Mouse (Mus musculus) embryonic facial prominence, embryonic 12.5 days (tissue): ENCODE results near the gene Smyd3. TPM values are rescaled to one million over a fixed set of nuclear protein-coding genes. Genes with fewer than 3 reads are reported as not detected.

ENCODE experiments used
- ATAC-seq: fragments of 200-750 bp; cut with Nextera tagmentation; 2 replicates; pipeline ENCODE4 v1.8.0; 2017; ENCODE audit not compliant: insufficient number of reproducible peaks, insufficient read depth, low FRiP score, low TSS enrichment
- H3K27ac ChIP-seq: fragments of 300-500 bp; sonication (generic); 2 replicates; pipeline ENCODE4 v1.5.1; 2016; ENCODE audit warnings: mild to moderate bottlenecking
- H3K27me3 ChIP-seq: fragments of 300-500 bp; sonication (generic); 2 replicates; pipeline ENCODE4 v1.6.1; 2016; ENCODE audit warnings: mild to moderate bottlenecking, moderate library complexity
- H3K36me3 ChIP-seq: fragments of 300-500 bp; sonication (generic); 2 replicates; pipeline ENCODE4 v1.6.1; 2016; ENCODE audit warnings: mild to moderate bottlenecking
- H3K4me1 ChIP-seq: fragments of 300-500 bp; sonication (generic); 2 replicates; pipeline ENCODE4 v1.6.1; 2016
- H3K4me2 ChIP-seq: fragments of 300-500 bp; sonication (generic); replicated peaks from 2 replicates; pipeline ENCODE4 v1.6.1; 2016; ENCODE audit warnings: mild to moderate bottlenecking, moderate library complexity
- H3K4me3 ChIP-seq: fragments of 300-500 bp; sonication (generic); 2 replicates; pipeline ENCODE4 v1.5.1; 2016; ENCODE audit warnings: mild to moderate bottlenecking
- H3K9ac ChIP-seq: fragments of 300-500 bp; sonication (generic); 2 replicates; pipeline ENCODE4 v1.6.1; 2016; ENCODE audit warnings: mild to moderate bottlenecking, moderate library complexity
- H3K9me3 ChIP-seq: fragments of 300-500 bp; sonication (generic); 2 replicates; pipeline ENCODE4 v1.6.1; 2016; ENCODE audit warnings: mild to moderate bottlenecking, moderate library complexity
- WGBS: fragments of 180-500 bp; shearing (Covaris S2); methylation state at CpG from one replicate; pipeline ENCODE4 v1.1.7; 2016; 5-methylcytosine and 5-hydroxymethylcytosine counted together
- polyA plus RNA-seq: library from polyadenylated mRNA; unstranded; fragments of >200 nt; fragmentation: Nextera tagmentation; extraction: Ambion mirVana; gene quantifications from 2 replicates; pipeline ENCODE4 v1.2.1, GENCODE M21; 2016

Smyd3 gene
- polyA plus RNA-seq, 1 experiment from 2014 or later, result 28.9 TPM

GRCm38 (mm10) chr1:179096323-179096722, 421.5 kb downstream of the Smyd3 start:
- no peak overlapping the region for H3K4me3 ChIP-seq
- ATAC-seq, result peak; percentile 7; the same call in 1 of the 2 replicates
- 24% methylated on average over 5 of the region's 5 CpGs for whole genome bisulfite sequencing
- H3K9me3 ChIP-seq, result no peaks in the 10 kb centered on the region
- H3K4me1 ChIP-seq, result peaks cover 30% of the 10 kb centered on the region
- peak overlapping the region; percentile 88 for H3K27ac ChIP-seq
- H3K9ac ChIP-seq, result no peak overlapping the region
- no peaks in the 10 kb centered on the region for H3K36me3 ChIP-seq
- H3K4me2 ChIP-seq, result peak overlapping the region; percentile 14; the same call in 1 of the 2 replicates
- no peaks in the 10 kb centered on the region for H3K27me3 ChIP-seq

- no peak overlapping the region for H3K4me2 ChIP-seq
- H3K9me3 ChIP-seq, result no peaks in the 10 kb centered on the region
- no peak overlapping the region for H3K27ac ChIP-seq
Observed at GRCm38 (mm10) chr1:179089174-179089573, 428.7 kb downstream of the Smyd3 start.

DNA sequence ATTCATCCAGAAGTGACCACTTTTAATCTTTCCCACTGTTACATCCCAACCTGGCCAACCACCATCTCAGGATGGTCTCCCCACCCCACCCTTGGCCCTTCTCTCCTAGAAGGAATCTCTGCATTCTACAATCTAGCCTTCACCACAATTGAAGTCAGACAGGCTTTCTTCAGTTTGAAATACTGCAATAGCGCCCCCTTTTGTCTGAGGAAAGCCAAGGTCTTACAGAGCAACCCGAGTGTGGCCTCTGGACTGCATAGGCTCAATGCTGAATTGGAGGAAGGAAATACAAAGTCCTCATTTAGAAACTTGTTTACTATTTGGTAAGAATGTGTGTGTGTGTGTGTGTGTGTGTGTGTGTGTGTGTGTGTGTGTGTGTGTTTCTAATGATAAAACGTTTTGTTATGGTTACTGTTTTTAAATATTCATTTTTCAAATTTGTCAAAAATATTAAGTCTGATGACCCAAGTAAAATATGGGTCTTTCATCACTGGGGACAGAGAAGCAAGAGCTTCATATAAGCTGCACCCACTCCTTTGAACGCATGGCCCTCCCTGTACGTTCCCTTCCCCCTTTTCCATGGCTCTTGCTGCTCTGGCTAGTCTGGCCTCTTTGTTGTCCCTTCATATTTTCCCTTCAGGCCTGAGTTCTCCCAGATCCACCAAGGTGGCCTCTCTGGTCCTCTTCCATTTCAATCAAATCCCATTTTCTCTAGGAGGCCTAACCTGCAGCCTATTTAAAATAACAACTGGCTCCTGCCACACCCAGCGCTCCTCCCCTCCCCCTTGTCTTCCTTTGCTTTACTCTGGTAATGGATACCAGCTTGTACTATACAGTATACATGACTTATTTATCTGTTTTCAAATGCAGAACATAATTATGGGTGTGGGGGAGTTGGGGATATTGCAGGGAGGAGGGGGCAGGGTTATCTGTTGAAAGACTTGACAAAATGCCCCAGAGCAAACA, 430.5 kb downstream of the Smyd3 start:
- Histone ChIP-seq H3K9me3 (no peaks in the 10 kb centered on the region), H3K27me3 (no peaks in the 10 kb centered on the region), H3K36me3 (no peaks in the 10 kb centered on the region), H3K4me3 (no peak overlapping the region), H3K4me2 (no peak overlapping the region), H3K4me1 (peaks cover 19% of the 10 kb centered on the region), H3K9ac (no peak overlapping the region), H3K27ac (peak overlapping the region; percentile 74)
- peak; percentile 59 for ATAC-seq
- 31% methylated on average over 6 of the region's 6 CpGs for WGBS

More at GRCm38 (mm10) chr1:179089174-179089573, 428.7 kb downstream of the Smyd3 start:
- Histone ChIP-seq H3K4me1 (peaks cover 10% of the 10 kb centered on the region), H3K27me3 (no peaks in the 10 kb centered on the region), H3K4me3 (no peak overlapping the region), H3K36me3 (no peaks in the 10 kb centered on the region), H3K9ac (no peak overlapping the region)
- ATAC-seq, result no peak
- WGBS, result 82% methylated on average over 5 of the region's 5 CpGs

GRCm38 (mm10) chr1:179086208-179086607, 431.6 kb downstream of the Smyd3 start:
- no peak for ATAC-seq
- Histone ChIP-seq H3K9me3 (no peaks in the 10 kb centered on the region), H3K36me3 (no peaks in the 10 kb centered on the region), H3K4me3 (no peak overlapping the region), H3K4me1 (peaks cover 25% of the 10 kb centered on the region), H3K27me3 (no peaks in the 10 kb centered on the region), H3K4me2 (no peak overlapping the region), H3K27ac (no peak overlapping the region), H3K9ac (no peak overlapping the region)
- 91% methylated on average over 7 of the region's 7 CpGs for WGBS

DNA sequence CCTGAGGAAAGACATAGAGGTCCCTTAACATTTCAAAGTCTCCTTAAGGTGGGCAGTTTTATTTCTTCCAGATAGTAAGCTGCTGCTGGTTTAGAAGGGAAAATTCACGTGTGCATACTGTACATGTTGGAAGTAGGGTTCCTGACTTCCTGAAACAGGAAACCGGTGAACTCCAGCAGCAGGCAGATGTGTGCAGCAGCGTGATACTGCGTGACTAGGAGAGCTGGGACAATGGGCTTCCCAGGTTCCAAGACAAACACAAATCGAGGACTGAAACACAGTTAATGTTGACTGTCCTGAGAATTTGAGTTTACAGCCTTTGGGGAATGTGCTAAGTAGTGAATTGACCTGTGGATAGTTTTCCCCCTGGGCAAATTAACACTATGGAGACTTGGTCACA, 434.7 kb downstream of the Smyd3 start:
- Histone ChIP-seq H3K27ac (peak overlapping the region; percentile 65; the same call in 1 of the 2 replicates), H3K27me3 (no peaks in the 10 kb centered on the region), H3K9ac (no peak overlapping the region), H3K4me1 (peaks cover 26% of the 10 kb centered on the region), H3K36me3 (no peaks in the 10 kb centered on the region), H3K4me3 (no peak overlapping the region), H3K9me3 (no peaks in the 10 kb centered on the region), H3K4me2 (no peak overlapping the region)
- ATAC-seq, result no peak
- WGBS, result 37% methylated on average over 5 of the region's 5 CpGs

DNA sequence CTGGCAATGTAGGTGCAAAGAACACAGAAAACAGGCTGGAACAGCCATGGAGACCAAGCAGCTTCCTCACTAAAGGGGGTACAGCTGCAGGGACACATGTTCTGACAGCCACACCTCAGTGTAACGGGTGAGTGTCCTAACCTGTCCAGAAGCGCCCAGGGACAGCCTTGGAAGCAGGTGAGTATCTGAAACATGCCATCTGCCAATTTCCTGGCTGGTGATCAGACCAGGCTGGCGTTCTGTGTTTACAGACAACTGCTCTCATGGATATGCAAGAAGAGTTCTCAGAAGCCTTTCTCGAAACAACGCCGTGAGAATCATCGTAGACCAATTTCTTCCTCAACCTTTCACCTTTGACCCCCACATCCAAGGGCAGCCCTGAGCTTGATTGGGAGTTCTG, 444.0 kb downstream of the Smyd3 start:
- H3K27ac ChIP-seq, result no peak overlapping the region
- WGBS, result 88% methylated on average over 7 of the region's 7 CpGs
- no peaks in the 10 kb centered on the region for H3K4me1 ChIP-seq
- no peak for ATAC-seq
- no peak overlapping the region for H3K9ac ChIP-seq
- no peaks in the 10 kb centered on the region for H3K27me3 ChIP-seq
- no peak overlapping the region for H3K4me2 ChIP-seq
- no peak overlapping the region for H3K4me3 ChIP-seq
- H3K36me3 ChIP-seq, result no peaks in the 10 kb centered on the region
- no peaks in the 10 kb centered on the region for H3K9me3 ChIP-seq

GRCm38 (mm10) chr1:179072935-179073654, 444.7 kb downstream of the Smyd3 start:
- no peaks in the 10 kb centered on the region for H3K36me3 ChIP-seq
- H3K4me1 ChIP-seq, result no peaks in the 10 kb centered on the region
- H3K27me3 ChIP-seq, result no peaks in the 10 kb centered on the region
- H3K9me3 ChIP-seq, result no peaks in the 10 kb centered on the region
- H3K9ac ChIP-seq, result no peak overlapping the region
- no peak for ATAC-seq
- WGBS, result 70% methylated on average over 11 of the region's 11 CpGs
- no peak overlapping the region for H3K27ac ChIP-seq
- no peak overlapping the region for H3K4me3 ChIP-seq
- no peak overlapping the region for H3K4me2 ChIP-seq

DNA sequence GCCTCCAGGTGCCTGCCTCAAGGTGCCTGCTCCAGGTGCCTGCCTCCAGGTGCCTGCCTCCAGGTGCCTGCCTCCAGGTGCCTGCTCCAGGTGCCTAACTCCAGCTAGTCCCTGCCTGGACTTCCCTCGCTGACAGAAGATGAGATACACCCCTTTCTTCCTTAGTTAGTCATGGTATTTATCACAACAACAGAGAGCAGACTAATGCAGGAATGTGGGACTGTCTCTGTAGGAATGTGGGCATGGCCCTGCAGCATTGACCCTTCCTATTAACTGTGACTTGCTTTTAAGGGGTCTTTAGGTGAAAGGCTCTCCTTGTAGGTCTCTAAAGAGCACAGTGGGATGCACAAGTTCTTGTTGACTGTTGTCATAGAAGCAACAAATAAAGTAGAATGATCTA, 445.4 kb downstream of the Smyd3 start:
- Histone ChIP-seq H3K27me3 (no peaks in the 10 kb centered on the region), H3K36me3 (no peaks in the 10 kb centered on the region), H3K9me3 (no peaks in the 10 kb centered on the region), H3K4me3 (no peak overlapping the region), H3K4me2 (no peak overlapping the region), H3K4me1 (no peaks in the 10 kb centered on the region), H3K9ac (no peak overlapping the region), H3K27ac (no peak overlapping the region)
- ATAC-seq, result no peak
- 42% methylated on average over 1 of the region's 1 CpGs for WGBS

- ATAC-seq, result no peak
- 89% methylated on average over 1 of the region's 1 CpGs for WGBS
- no peaks in the 10 kb centered on the region for H3K36me3 ChIP-seq
Observed at GRCm38 (mm10) chr1:179068990-179069389, 448.9 kb downstream of the Smyd3 start.

DNA sequence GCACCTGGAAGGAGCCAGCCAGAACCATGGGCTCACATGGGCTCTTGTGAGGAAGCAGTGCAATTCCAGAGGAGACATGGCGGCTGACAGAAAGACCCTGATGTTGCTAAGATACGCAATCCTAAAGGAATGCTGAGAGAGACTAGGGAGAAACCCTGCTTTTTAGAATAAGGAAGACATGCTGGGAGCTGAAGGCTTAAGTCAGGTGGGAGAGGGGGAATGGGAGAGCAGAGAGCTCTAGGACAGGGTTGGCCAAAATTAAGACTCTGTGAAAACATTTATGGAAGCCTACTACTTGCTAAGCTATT, 452.6 kb downstream of the Smyd3 start:
- 88% methylated on average over 2 of the region's 2 CpGs for WGBS
- H3K27ac ChIP-seq, result no peak overlapping the region
- H3K4me3 ChIP-seq, result no peak overlapping the region
- H3K9me3 ChIP-seq, result no peaks in the 10 kb centered on the region
- H3K27me3 ChIP-seq, result no peaks in the 10 kb centered on the region
- H3K4me1 ChIP-seq, result peaks cover 31% of the 10 kb centered on the region
- no peaks in the 10 kb centered on the region for H3K36me3 ChIP-seq
- H3K4me2 ChIP-seq, result no peak overlapping the region
- ATAC-seq, result no peak
- H3K9ac ChIP-seq, result no peak overlapping the region

More at GRCm38 (mm10) chr1:179068990-179069389, 448.9 kb downstream of the Smyd3 start:
- Histone ChIP-seq H3K4me1 (peaks cover 4% of the 10 kb centered on the region; the same call in 1 of the 2 replicates), H3K9me3 (no peaks in the 10 kb centered on the region), H3K27ac (no peak overlapping the region), H3K9ac (no peak overlapping the region), H3K4me3 (no peak overlapping the region), H3K27me3 (no peaks in the 10 kb centered on the region), H3K4me2 (no peak overlapping the region)

DNA sequence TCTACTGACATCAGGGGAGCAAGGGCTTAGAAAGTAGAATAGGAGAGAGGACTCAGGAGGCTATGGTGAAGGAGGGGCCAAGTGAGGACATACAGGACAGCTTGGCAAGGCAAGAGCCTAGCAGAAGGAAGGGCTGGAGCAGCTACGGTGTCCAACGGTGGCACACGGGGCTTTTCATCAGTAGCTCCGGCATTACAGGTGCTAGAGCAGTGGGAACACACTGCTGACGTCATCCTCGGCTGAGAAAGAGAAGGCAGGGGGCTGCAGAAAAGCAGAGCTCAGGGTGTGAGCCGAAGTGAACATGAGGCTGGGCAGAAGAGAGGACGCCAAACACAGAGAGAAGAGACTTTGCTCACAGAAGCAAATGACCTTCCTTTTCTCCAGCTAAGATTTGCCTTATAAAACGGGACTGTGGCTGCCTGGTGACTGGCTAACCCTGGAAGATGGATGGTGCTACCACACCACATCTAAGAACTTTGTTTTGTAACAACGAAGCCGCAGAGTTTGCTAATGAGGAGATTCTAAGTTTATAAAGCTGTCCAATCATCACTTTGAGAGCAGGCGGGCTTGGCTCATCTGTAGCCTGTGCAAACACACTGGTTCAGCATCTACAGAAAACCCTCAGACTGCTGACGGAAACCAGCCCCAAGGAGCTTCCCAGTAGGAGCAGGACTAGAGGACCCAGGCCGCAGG, 453.1 kb downstream of the Smyd3 start:
- Histone ChIP-seq H3K27ac (no peak overlapping the region), H3K27me3 (no peaks in the 10 kb centered on the region), H3K4me2 (no peak overlapping the region), H3K9ac (no peak overlapping the region), H3K4me3 (no peak overlapping the region), H3K4me1 (peaks cover 36% of the 10 kb centered on the region), H3K36me3 (no peaks in the 10 kb centered on the region), H3K9me3 (no peaks in the 10 kb centered on the region)
- WGBS, result 86% methylated on average over 14 of the region's 14 CpGs
- ATAC-seq, result no peak
